Mouse (Mus musculus) forebrain, embryonic 14.5 days (tissue): ENCODE measurements at regions not wholly inside any gene's neighbourhood (a gene's known extent, or its start where the extent isn't known, plus 50 kb on each side); places are given as distances from the start of the nearest gene placed in this dataset.

Source experiments
- ATAC-seq: fragments of 200-750 bp; cut with Nextera tagmentation; 2 replicates; pipeline ENCODE4 v1.8.0; 2017; ENCODE audit warnings: mild to moderate bottlenecking, moderate library complexity
- DNase-seq: peaks from one replicate; pipeline ENCODE4 v3.0.0-alpha.2; 2015; ENCODE audit warnings: low spot score
- H3K27ac ChIP-seq: fragments of 300-500 bp; sonication (generic); 2 replicates; pipeline ENCODE4 v1.5.1; 2014; ENCODE audit warnings: low read depth, mild to moderate bottlenecking, control low read depth, low read length, moderate library complexity
- H3K27me3 ChIP-seq: fragments of 300-500 bp; sonication (generic); replicated peaks from 2 replicates; pipeline ENCODE4 v1.6.1; 2014; ENCODE audit warnings: low read length, control low read depth, mixed read lengths; ENCODE audit not compliant: control insufficient read depth, insufficient read depth
- H3K36me3 ChIP-seq: fragments of 300-500 bp; sonication (generic); 2 replicates; pipeline ENCODE4 v1.6.1; 2014; ENCODE audit warnings: low read length, control low read depth; ENCODE audit not compliant: control insufficient read depth, insufficient read depth
- H3K4me1 ChIP-seq: fragments of 300-500 bp; sonication (generic); 2 replicates; pipeline ENCODE4 v1.6.1; 2014; ENCODE audit warnings: antibody characterized with exemption, low read length, control low read depth; ENCODE audit not compliant: control insufficient read depth, insufficient read depth
- H3K4me2 ChIP-seq: fragments of 300-500 bp; sonication (generic); 2 replicates; pipeline ENCODE4 v1.6.1; 2014; ENCODE audit warnings: mild to moderate bottlenecking, control low read depth, low read length
- H3K4me3 ChIP-seq: fragments of 300-500 bp; sonication (generic); 2 replicates; pipeline ENCODE4 v1.5.1; 2014; ENCODE audit warnings: low read depth, low read length, control low read depth
- H3K9ac ChIP-seq: fragments of 300-500 bp; sonication (generic); 2 replicates; pipeline ENCODE4 v1.6.1; 2014; ENCODE audit warnings: mild to moderate bottlenecking, low read length, control low read depth, moderate library complexity
- H3K9me3 ChIP-seq: fragments of 300-500 bp; sonication (generic); replicated peaks from 2 replicates; pipeline ENCODE4 v1.6.1; 2016; ENCODE audit warnings: low read length, control low read depth, mixed read lengths; ENCODE audit not compliant: control insufficient read depth
- WGBS: fragments of 180-500 bp; shearing (Covaris S2); extraction: QIAGEN DNeasy Blood & Tissue Kit; methylation state at CpG from one replicate; pipeline ENCODE4 v1.1.7; 2014; 5-methylcytosine and 5-hydroxymethylcytosine counted together

DNA sequence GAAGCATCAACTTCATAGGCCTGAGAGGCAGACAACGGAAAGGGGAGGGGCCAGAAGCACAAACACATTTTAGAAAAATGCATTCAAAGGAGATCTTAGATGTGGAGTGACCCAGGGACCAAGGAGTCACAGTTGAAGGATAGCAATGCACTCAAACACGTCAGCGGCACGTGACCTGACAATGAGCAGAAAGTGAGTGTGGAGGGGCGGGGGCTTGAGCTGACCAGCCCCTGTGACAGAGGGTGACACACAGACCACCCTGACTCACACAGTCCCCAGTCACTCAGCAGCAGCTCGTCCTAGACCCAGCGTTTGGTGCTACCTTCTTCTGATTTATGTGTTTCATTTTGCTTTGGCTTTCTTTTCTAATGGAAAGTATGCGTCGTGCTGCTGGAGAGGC, 1111.5 kb downstream of the Synb start:
- Histone ChIP-seq H3K27me3 (no peaks in the 10 kb centered on the region), H3K4me2 (no peak overlapping the region), H3K4me3 (no peak overlapping the region), H3K36me3 (no peaks in the 10 kb centered on the region), H3K9me3 (no peaks in the 10 kb centered on the region), H3K4me1 (no peaks in the 10 kb centered on the region), H3K9ac (no peak overlapping the region), H3K27ac (no peak overlapping the region)
- 60% methylated on average over 9 of the region's 9 CpGs for WGBS
- no peak for DNase-seq
- no peak for ATAC-seq

DNA sequence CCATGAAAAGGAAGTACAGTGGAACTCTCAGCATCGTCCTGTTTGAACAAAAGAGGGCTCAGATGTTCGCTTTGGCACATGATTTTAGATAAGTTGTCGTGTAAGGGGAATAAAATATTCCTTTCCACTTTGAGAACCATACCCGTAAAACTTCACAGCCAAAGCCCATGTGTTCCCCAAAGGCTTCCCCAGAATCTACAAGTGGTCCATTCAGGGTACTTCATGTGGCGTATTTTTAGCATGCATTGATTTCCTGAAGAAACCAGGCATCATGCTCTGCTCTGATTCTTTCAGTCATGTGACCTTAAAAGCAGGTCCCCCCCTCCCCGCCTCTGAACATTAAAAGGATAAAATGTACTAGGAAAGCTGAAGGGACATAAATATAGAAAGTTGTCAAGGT, 1112.9 kb downstream of the Synb start:
- DNase-seq (peak; percentile 17), ATAC-seq (no peak)
- no peaks in the 10 kb centered on the region for H3K27me3 ChIP-seq
- 65% methylated on average over 6 of the region's 6 CpGs for WGBS
- no peak overlapping the region for H3K4me2 ChIP-seq
- no peaks in the 10 kb centered on the region for H3K9me3 ChIP-seq
- H3K36me3 ChIP-seq = no peaks in the 10 kb centered on the region
- H3K9ac ChIP-seq = no peak overlapping the region
- H3K27ac ChIP-seq = no peak overlapping the region
- H3K4me3 ChIP-seq = no peak overlapping the region
- no peaks in the 10 kb centered on the region for H3K4me1 ChIP-seq
